Mouse (Mus musculus): ENCODE data around the gene Chkb. TPM values are rescaled to one million over a fixed set of nuclear protein-coding genes. Genes with fewer than 3 reads are reported as not detected.

The Chkb gene
- total RNA-seq (2021), result 10 to 100 TPM; 51.1 to 59.8 TPM
- long read RNA-seq, transcript Chkb-201 (11 exons, 1,707 nt), result major isoform, 27 of 56 reads
- long read RNA-seq, transcript Chkb-208 (10 exons, 1,416 nt), result minor isoform, 12 of 56 reads
- long read RNA-seq, partial matches to known transcripts, result 3 of 56 reads
- long read RNA-seq, other reads (novel, unspliced or antisense), result 12 of 56 reads

GRCm38 (mm10) chr15:89429352-89430221 lies at the start of gene Chkb, which contains the start of the genes C730034F03Rik and Gm44502:
Gene Chkb (minus strand): TSS chr15:89429908.
Gene C730034F03Rik (plus strand): TSS chr15:89429589.
Gene Gm44502 (minus strand): TSS chr15:89429696.
- peak; percentile 86 to 90 for DNase-seq (ENCODE audit: low spot score in 2 of 2)

- no peak for DNase-seq (ENCODE audit: low spot score in 2 of 2)
These were observed 48.9 kb upstream of the Chkb start for GRCm38 (mm10) chr15:89478622-89479021.

- peak in 1 of 2 experiments; percentile 20 for DNase-seq (ENCODE audit: low spot score in 2 of 2)
These were observed 48.1 kb upstream of the Chkb start for GRCm38 (mm10) chr15:89477806-89478205.

GRCm38 (mm10) chr15:89477091-89477491 lies 47.4 kb upstream of the Chkb start, which contains the start of gene Arsa:
Gene Arsa (minus strand): TSS chr15:89477425.
- no peak for DNase-seq (ENCODE audit: low spot score in 2 of 2)

- no peak for DNase-seq (ENCODE audit: low spot score in 2 of 2)
These were observed 46.7 kb upstream of the Chkb start for GRCm38 (mm10) chr15:89476475-89476815.

- DNase-seq (ENCODE audit: low spot score in 2 of 2), result peak; percentile 88 to 93
These were observed 46.1 kb upstream of the Chkb start for GRCm38 (mm10) chr15:89475611-89476474.

GRCm38 (mm10) chr15:89475293-89475600 lies 45.5 kb upstream of the Chkb start:
- DNase-seq (ENCODE audit: low spot score in 2 of 2), result no peak

- peak in 1 of 2 experiments; percentile 26 for DNase-seq (ENCODE audit: low spot score in 2 of 2)
These were observed 45.0 kb upstream of the Chkb start for GRCm38 (mm10) chr15:89474596-89475292.

GRCm38 (mm10) chr15:89473921-89474320 lies 44.2 kb upstream of the Chkb start:
- DNase-seq (ENCODE audit: low spot score in 2 of 2), result no peak

GRCm38 (mm10) chr15:89473370-89473769 lies 43.7 kb upstream of the Chkb start:
- DNase-seq (ENCODE audit: low spot score in 2 of 2), result no peak

- no peak for DNase-seq (ENCODE audit: low spot score in 2 of 2)
These were observed 41.8 kb upstream of the Chkb start for GRCm38 (mm10) chr15:89471476-89471875.

- DNase-seq (ENCODE audit: low spot score in 2 of 2), result no peak
These were observed 38.9 kb upstream of the Chkb start for GRCm38 (mm10) chr15:89468577-89468976.

GRCm38 (mm10) chr15:89465052-89465451 lies 35.3 kb upstream of the Chkb start:
- DNase-seq (ENCODE audit: low spot score in 2 of 2), result peak in 1 of 2 experiments; percentile 24

GRCm38 (mm10) chr15:89463334-89464235 lies 33.9 kb upstream of the Chkb start:
- peak in 1 of 2 experiments; percentile 24 for DNase-seq (ENCODE audit: low spot score in 2 of 2)

- no peak for DNase-seq (ENCODE audit: low spot score in 2 of 2)
These were observed 32.5 kb upstream of the Chkb start for GRCm38 (mm10) chr15:89462176-89462575.

GRCm38 (mm10) chr15:89461321-89461720 lies 31.6 kb upstream of the Chkb start:
- no peak for DNase-seq (ENCODE audit: low spot score in 2 of 2)

GRCm38 (mm10) chr15:89460298-89460697 lies 30.6 kb upstream of the Chkb start:
- no peak for DNase-seq (ENCODE audit: low spot score in 2 of 2)

GRCm38 (mm10) chr15:89459821-89460220 lies 30.1 kb upstream of the Chkb start:
- DNase-seq (ENCODE audit: low spot score in 2 of 2), result no peak

GRCm38 (mm10) chr15:89458942-89459341 lies 29.2 kb upstream of the Chkb start:
- no peak for DNase-seq (ENCODE audit: low spot score in 2 of 2)

GRCm38 (mm10) chr15:89455642-89456041 lies 25.9 kb upstream of the Chkb start:
- no peak for DNase-seq (ENCODE audit: low spot score in 2 of 2)
